Mouse (Mus musculus): Measurements from ENCODE around the gene Fgf5.

GRCm38 (mm10) chr5:98300079-98300478, 46.1 kb downstream of the Fgf5 start:
- no peak for TF ChIP-seq CTCF (IDR thresholded peaks at IDR 0.05; ENCODE audit: low read depth)
- no peak for TF ChIP-seq EP300 (IDR thresholded peaks at IDR 0.05; ENCODE audit: low read depth)

All from liver, embryonic 14.5 days (tissue).